Mouse (Mus musculus) heart, postnatal 14 days (tissue): ENCODE measurements around the gene Tmprss9. TPM values are rescaled to one million over a fixed set of nuclear protein-coding genes. Genes with fewer than 3 reads are reported as not detected.

Source experiments
- DNase-seq, 2 experiments: peaks; one replicate each; pipeline ENCODE4 v3.0.0; 2021 to 2022
- intact Hi-C: fragments of 180-260 bp; cut with DNase I; formaldehyde crosslinking; loops from one replicate; pipeline ENCODE4 v1.15.1; 2025
- total RNA-seq, 2 experiments: library from RNA; stranded (reverse); gene quantifications; 2 replicates each; pipeline ENCODE4 v1.2.3; 2021

The Tmprss9 gene
- total RNA-seq, 2 experiments from 2014 or later = not detected

GRCm38 (mm10) chr10:80911354-80911753, 39.7 kb downstream of the Tmprss9 start:
- intact Hi-C loops = no loop called here
- no peak for DNase-seq

GRCm38 (mm10) chr10:80911891-80912290, 40.2 kb downstream of the Tmprss9 start:
- intact Hi-C loops = no loop called here
- DNase-seq = no peak

GRCm38 (mm10) chr10:80913364-80914011, 41.8 kb downstream of the Tmprss9 start:
- DNase-seq = no peak
- intact Hi-C loops = no loop called here

GRCm38 (mm10) chr10:80914253-80914656, 42.6 kb downstream of the Tmprss9 start:
- intact Hi-C loops = no loop called here
- no peak for DNase-seq

GRCm38 (mm10) chr10:80915260-80915659, 43.6 kb downstream of the Tmprss9 start:
- intact Hi-C loops = no loop called here
- no peak for DNase-seq

GRCm38 (mm10) chr10:80915736-80916135, 44.1 kb downstream of the Tmprss9 start:
- intact Hi-C loops = no loop called here
- no peak for DNase-seq

GRCm38 (mm10) chr10:80917336-80917778, 45.7 kb downstream of the Tmprss9 start:
- intact Hi-C loops = no loop called here
- DNase-seq = no peak

- DNase-seq = peak; percentile 73 to 81
- intact Hi-C loops = no loop called here
Measured at GRCm38 (mm10) chr10:80917779-80918434, 46.3 kb downstream of the Tmprss9 start, which contains the start of gene Lmnb2. Lmnb2 (minus strand) TSS chr10:80918245.

GRCm38 (mm10) chr10:80921923-80922322, 50.3 kb downstream of the Tmprss9 start:
- intact Hi-C loops = no loop called here
- peak; percentile 53 to 60 for DNase-seq

- intact Hi-C loops = no loop called here
- no peak for DNase-seq
Measured at GRCm38 (mm10) chr10:80925472-80925871, 53.8 kb downstream of the Tmprss9 start.

- peak; percentile 92 to 94 for DNase-seq
- intact Hi-C loops = loop anchor here (1.0 to 2.0 kb wide), 3 partner anchors 27 to 66 kb away; no protein-coding TSS in a partner anchor
Measured at GRCm38 (mm10) chr10:80928586-80929298, 57.1 kb downstream of the Tmprss9 start.

- intact Hi-C loops = loop anchor here (2.0 kb wide), 1 partner anchor 65 kb away; no protein-coding TSS in a partner anchor
- peak; percentile 98 to 99 for DNase-seq
Measured at GRCm38 (mm10) chr10:80929299-80930226, 57.9 kb downstream of the Tmprss9 start, which contains the start of gene Gadd45b. Gadd45b (plus strand) TSS chr10:80930073.

GRCm38 (mm10) chr10:80930361-80931152, 58.9 kb downstream of the Tmprss9 start:
- DNase-seq = peak; percentile 58 to 61
- intact Hi-C loops = no loop called here

- peak; percentile 63 to 70 for DNase-seq
- intact Hi-C loops = no loop called here
Measured at GRCm38 (mm10) chr10:80931153-80931671, 59.6 kb downstream of the Tmprss9 start.

- DNase-seq = no peak
- intact Hi-C loops = no loop called here
Measured at GRCm38 (mm10) chr10:80931695-80932094, 60.0 kb downstream of the Tmprss9 start.

GRCm38 (mm10) chr10:80932206-80932605, 60.6 kb downstream of the Tmprss9 start:
- peak in 1 of 2 experiments; percentile 44 for DNase-seq
- intact Hi-C loops = no loop called here

- intact Hi-C loops = no loop called here
- no peak for DNase-seq
Measured at GRCm38 (mm10) chr10:80932700-80933420, 61.2 kb downstream of the Tmprss9 start.

- intact Hi-C loops = no loop called here
- DNase-seq = peak; percentile 48 to 63
Measured at GRCm38 (mm10) chr10:80933421-80933979, 61.9 kb downstream of the Tmprss9 start.
